Mouse (Mus musculus) thymus, adult 2 months (tissue): Measurements from ENCODE around the gene Trim72. TPM values are rescaled to one million over a fixed set of nuclear protein-coding genes. Genes with fewer than 3 reads are reported as not detected.

Source experiments
- DNase-seq: peaks from one replicate; pipeline ENCODE4 v3.0.0; 2021
- H3K27ac ChIP-seq: fragments of 200-500 bp; 2 replicates; pipeline ENCODE4 v1.5.1; 2012; ENCODE audit warnings: low read length, control low read depth; ENCODE audit not compliant: control insufficient read depth, insufficient read depth
- H3K27me3 ChIP-seq: fragments of 200-500 bp; 2 replicates; pipeline ENCODE4 v1.6.1; 2012; ENCODE audit warnings: mild to moderate bottlenecking, low read length, moderate library complexity, mixed read lengths; ENCODE audit not compliant: control insufficient read depth, insufficient read depth
- H3K36me3 ChIP-seq: fragments of 200-500 bp; 2 replicates; pipeline ENCODE4 v1.6.1; 2012; ENCODE audit warnings: mild to moderate bottlenecking, low read length, moderate library complexity; ENCODE audit not compliant: control insufficient read depth, insufficient read depth
- H3K4me1 ChIP-seq: fragments of 200-500 bp; replicated peaks from 2 replicates; pipeline ENCODE4 v1.6.1; 2012; ENCODE audit warnings: low read length; ENCODE audit not compliant: control insufficient read depth, insufficient read depth
- H3K4me3 ChIP-seq: fragments of 200-500 bp; 2 replicates; pipeline ENCODE4 v1.5.1; 2012; ENCODE audit warnings: mild to moderate bottlenecking, low read length, control low read depth, moderate library complexity; ENCODE audit not compliant: control insufficient read depth, insufficient read depth
- CTCF ChIP-seq: fragments of 200-500 bp; IDR thresholded peaks from 2 replicates; pipeline ENCODE4 v1.5.1; 2012; ENCODE audit warnings: mild to moderate bottlenecking, control low read depth, low read length, moderate library complexity, borderline replicate concordance; ENCODE audit not compliant: control insufficient read depth, poor library complexity, insufficient read depth; ENCODE audit errors: extremely low read depth
- POLR2A ChIP-seq: fragments of 200-500 bp; IDR thresholded peaks from 2 replicates; pipeline ENCODE4 v1.6.1; 2012; ENCODE audit warnings: mild to moderate bottlenecking, low read length, control low read depth, moderate library complexity; ENCODE audit not compliant: control insufficient read depth, poor library complexity, insufficient read depth; ENCODE audit errors: extremely low read depth
- WGBS: fragments of 180-500 bp; shearing (Covaris S2); methylation state at CpG from one replicate; pipeline ENCODE4 v1.1.7; 2018; 5-methylcytosine and 5-hydroxymethylcytosine counted together
- polyA plus RNA-seq: library from polyadenylated mRNA; depleted of rRNA; stranded (reverse); fragments of >200 nt; gene quantifications from 2 replicates; pipeline ENCODE4 v1.2.3, GENCODE M21; 2012

The Trim72 gene
- polyA plus RNA-seq, 1 experiment = 13.4 TPM

DNA sequence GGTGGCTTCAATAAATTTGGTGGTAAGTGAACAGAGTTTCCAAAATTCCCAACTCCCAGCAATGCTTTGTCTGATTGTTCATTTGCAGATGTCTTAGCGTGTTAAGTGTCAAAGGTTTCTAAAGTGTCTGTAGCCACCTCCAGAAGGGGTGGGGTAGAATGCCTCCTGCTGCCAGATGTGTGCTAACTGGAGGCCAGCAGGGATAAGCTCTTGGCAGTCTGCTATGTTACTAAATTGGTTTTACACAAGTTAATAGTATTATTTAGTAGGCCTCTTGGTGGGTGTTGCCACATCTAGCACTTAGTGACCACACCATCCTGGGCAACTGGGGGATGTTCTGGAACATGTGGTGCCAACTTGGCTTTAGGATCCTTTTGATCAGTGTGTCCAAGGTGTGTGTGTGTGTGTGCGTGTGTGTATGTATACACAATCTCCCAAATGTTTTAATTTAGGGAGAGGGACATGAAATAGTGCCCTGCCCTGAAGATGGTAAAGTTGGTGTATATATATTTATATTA lies 29.3 kb upstream of the Trim72 start:
- WGBS = 95% methylated on average over 2 of the region's 2 CpGs
- H3K4me1 ChIP-seq = 0 out of 2 replicates have a peak, but pooled peaks cover 2% of the 10 kb centered on the region
- no peak for DNase-seq
- TF ChIP-seq POLR2A (no peak), CTCF (no peak)
- H3K27me3 ChIP-seq = no peaks in the 10 kb centered on the region
- H3K36me3 ChIP-seq = peaks cover 96% of the 10 kb centered on the region
- H3K4me3 ChIP-seq = no peak overlapping the region
- no peak overlapping the region for H3K27ac ChIP-seq

DNA sequence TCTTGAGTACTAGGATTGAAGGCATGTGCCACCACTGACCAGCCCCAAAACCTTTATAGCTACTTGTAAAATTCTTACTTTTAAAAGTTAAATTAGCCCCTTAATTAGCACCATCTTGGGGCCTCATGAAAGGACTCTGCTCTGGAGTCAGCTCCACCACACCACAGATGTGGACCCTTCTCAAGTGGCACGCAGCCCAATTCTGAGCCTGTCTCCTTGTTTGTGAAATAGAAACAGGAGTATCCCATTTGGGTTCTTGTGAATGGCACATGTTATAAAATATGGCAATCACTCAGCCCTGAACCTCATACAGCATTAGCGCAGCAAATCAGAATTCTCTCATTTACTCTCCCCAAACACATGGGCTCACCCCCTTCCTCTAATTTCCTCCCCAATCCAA lies 24.9 kb upstream of the Trim72 start:
- no peak overlapping the region for H3K27ac ChIP-seq
- peaks cover 99% of the 10 kb centered on the region for H3K36me3 ChIP-seq
- H3K4me1 ChIP-seq = no peaks in the 10 kb centered on the region
- no peak for TF ChIP-seq POLR2A
- no peak for TF ChIP-seq CTCF
- WGBS = 99% methylated on average over 2 of the region's 2 CpGs
- no peak overlapping the region for H3K4me3 ChIP-seq
- no peaks in the 10 kb centered on the region for H3K27me3 ChIP-seq
- DNase-seq = no peak

DNA sequence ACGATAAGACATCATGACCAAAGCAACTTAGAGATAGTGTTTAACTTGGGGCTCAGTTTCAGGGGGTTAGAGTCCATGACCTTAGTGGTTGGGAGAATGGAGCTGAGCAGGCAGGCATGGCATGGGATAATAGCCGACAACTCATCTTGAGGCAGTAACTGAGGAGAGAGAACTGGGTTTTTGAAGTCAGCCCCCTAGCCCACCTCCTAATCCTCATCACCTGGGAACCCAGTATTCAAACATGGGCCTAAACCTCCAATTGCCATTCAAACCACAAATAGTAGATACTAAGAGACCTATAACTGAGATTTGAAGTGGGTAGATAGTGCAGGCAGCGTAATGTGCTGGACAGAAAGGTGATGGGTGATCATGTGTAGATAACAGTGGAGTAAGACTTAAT lies 23.1 kb upstream of the Trim72 start:
- DNase-seq = no peak
- H3K4me3 ChIP-seq = no peak overlapping the region
- TF ChIP-seq CTCF (no peak), POLR2A (no peak)
- H3K27me3 ChIP-seq = no peaks in the 10 kb centered on the region
- H3K36me3 ChIP-seq = peaks cover 92% of the 10 kb centered on the region
- 96% methylated on average over 3 of the region's 3 CpGs for WGBS
- no peak overlapping the region for H3K27ac ChIP-seq
- H3K4me1 ChIP-seq = no peaks in the 10 kb centered on the region

DNA sequence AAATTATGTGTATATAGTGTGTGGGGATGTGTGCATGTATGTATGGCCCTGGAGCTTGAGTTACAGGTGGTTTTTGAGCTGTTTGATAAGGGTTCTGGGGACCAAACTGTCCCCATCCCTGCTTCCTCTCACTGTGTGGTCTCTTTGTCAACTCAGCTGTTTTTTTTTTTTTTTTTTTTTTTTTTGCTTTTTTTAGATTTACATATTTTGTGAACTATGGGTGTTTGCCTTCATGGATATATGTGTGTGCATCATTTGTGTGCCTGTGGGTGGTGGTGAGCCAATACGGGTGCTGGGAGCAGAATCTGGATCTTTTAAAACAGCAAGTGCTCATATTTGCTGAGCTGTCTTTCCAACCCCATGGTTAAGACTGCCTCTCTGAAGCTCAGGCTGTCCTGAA lies 14.8 kb upstream of the Trim72 start:
- 80% methylated on average over 1 of the region's 1 CpGs for WGBS
- H3K36me3 ChIP-seq = peaks cover 68% of the 10 kb centered on the region
- no peaks in the 10 kb centered on the region for H3K27me3 ChIP-seq
- DNase-seq = no peak
- TF ChIP-seq CTCF (no peak), POLR2A (no peak)
- H3K27ac ChIP-seq = no peak overlapping the region
- no peak overlapping the region for H3K4me3 ChIP-seq
- H3K4me1 ChIP-seq = peaks cover 9% of the 10 kb centered on the region

DNA sequence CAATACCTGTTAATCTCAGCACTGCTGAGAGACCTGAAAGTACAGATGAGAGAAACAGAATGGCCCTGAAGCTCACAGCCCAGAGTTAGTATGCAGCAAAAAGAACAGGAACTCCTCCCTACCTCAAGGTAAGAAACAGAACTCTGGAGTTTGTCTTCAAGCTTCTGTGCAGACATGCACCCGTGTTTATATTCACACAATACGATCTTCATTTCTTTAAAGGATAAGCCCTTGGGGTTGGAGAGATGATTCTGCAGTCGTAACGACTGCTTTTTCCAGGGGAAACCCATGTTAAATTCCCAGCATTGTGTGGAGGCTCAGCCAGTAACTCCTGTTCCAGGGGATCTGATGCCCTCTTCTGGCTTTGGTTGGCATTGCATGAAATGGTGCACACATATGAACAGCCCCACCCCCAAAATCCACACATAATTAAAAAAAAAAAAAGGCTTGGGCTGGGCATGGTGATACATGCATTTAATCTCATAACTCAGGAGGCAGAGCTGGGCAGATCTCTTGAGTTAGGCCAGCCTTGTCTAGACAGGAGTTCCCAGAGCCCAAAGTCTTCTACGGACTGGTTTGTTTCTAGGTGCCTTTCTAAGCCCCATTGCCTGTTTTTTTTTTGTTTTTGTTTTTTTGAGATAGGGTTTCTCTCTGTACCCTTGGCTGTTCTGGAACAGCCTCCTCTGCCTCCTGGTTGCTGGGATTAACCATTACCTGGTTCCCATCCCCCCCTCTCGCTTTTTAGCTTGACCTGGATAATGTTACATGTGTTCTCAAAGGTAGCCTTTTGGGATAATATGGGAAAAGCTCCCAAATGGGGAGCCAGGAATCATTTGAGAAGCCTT lies 11.9 kb upstream of the Trim72 start:
- peak; percentile 89 for DNase-seq
- no peak for TF ChIP-seq CTCF
- no peak for TF ChIP-seq POLR2A
- Histone ChIP-seq H3K4me3 (no peak overlapping the region), H3K4me1 (peaks cover 11% of the 10 kb centered on the region), H3K27me3 (no peaks in the 10 kb centered on the region), H3K27ac (peak overlapping the region; percentile 31; the same call in 1 of the 2 replicates), H3K36me3 (peaks cover 46% of the 10 kb centered on the region)
- WGBS = 69% methylated on average over 6 of the region's 6 CpGs

DNA sequence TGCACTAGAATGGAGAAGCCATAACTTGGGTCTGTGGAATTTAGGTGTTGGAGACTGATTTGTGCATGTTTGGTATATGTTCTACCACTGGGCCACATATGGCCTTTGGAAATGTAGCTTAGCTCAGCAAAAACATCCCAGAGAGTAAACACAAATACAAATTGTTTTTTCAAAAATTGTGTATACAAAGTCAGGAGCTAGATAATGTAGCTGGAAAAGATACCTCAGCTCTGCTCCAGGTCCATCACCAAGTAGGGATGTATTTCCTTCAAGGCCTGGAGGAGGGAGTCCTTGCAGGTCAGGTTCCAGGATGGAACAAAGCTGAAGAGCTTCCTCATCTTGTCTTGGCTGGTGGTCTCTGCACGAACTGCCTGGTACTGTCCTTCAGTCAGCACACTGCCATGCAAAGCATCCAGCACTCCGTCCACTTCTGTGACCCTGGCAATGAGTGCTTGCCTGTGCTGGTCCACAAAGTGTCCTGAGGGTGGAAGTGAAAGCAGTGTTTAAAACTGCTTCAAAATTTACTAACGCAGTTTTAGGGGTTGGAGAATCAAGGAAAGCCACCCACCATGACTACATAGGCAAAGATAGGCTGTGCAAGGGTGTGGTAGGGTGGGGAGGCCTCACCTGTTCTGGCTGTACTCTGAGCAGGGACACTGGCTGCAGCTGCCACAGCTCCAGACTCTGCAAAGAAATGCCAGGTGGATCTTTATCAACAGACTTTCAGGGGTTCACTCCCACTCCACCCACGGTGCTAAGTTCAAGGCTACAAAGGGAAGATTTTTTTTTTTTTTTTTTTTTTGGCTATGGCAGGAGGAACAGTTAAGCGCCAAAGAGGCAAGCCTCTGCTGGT lies 11.0 kb upstream of the Trim72 start:
- Histone ChIP-seq H3K27me3 (no peaks in the 10 kb centered on the region), H3K27ac (peak overlapping the region; percentile 95), H3K4me3 (peak overlapping the region; percentile 80), H3K4me1 (peaks cover 11% of the 10 kb centered on the region), H3K36me3 (peaks cover 38% of the 10 kb centered on the region)
- TF ChIP-seq POLR2A (no peak), CTCF (no peak)
- 18% methylated on average over 5 of the region's 5 CpGs for WGBS
- DNase-seq = peak; percentile 44
